Mouse (Mus musculus): ENCODE results near the gene Map3k10.
"Not testable (repeated sequence)": the region's sequence is repeated elsewhere in the genome, so short reads cannot be mapped to it uniquely, and the experiment has no call there.

GRCm38 (mm10) chr7:27635094-27635493 lies 39.3 kb downstream of the Map3k10 start:
- TF ChIP-seq CTCF, POLR2A (IDR thresholded peaks at IDR 0.05; ENCODE audit: insufficient read depth, low read depth, low read length): not testable (repeated sequence)
